Mouse (Mus musculus): ENCODE data around the gene Bcl11b. TPM values are rescaled to one million over a fixed set of nuclear protein-coding genes. Genes with fewer than 3 reads are reported as not detected.

Bcl11b gene
- total and polyA plus RNA-seq, 3 experiments: not detected

GRCm38 (mm10) chr12:107889841-107890240 lies 113.6 kb downstream of the Bcl11b start:
- in situ Hi-C loops (cut with MboI; ENCODE audit: low pct_ligation_motif_present, low pct_unique_long_range_greater_than_20kb, low sequenced_read_pairs): no loop called here

GRCm38 (mm10) chr12:107888646-107889045 lies 114.8 kb downstream of the Bcl11b start:
- no peak for DNase-seq (ENCODE audit: extremely low read depth)
- Histone ChIP-seq H3K27me3 (replicated peaks) (no peaks in the 10 kb centered on the region), H3K79me2 (replicated peaks; ENCODE audit: control insufficient read depth, extremely low read depth, insufficient read depth, poor library complexity, severe bottlenecking) (no peaks in the 10 kb centered on the region), H3K9me3 (replicated peaks; ENCODE audit: low read length) (peaks cover 89% of the 10 kb centered on the region), H3K4me1 (ENCODE audit: control insufficient read depth in 1 of 2, insufficient read depth in 2 of 2) (no peaks in the 10 kb centered on the region), H3K9ac (ENCODE audit: insufficient read depth, low read depth) (no peak overlapping the region), H3K36me3 (replicated peaks in 1 of 2; ENCODE audit: control insufficient read depth in 1 of 2, insufficient read depth in 1 of 2, low read length in 1 of 2) (no peaks in the 10 kb centered on the region), H3K4me2 (ENCODE audit: insufficient read depth, low read depth, poor library complexity, severe bottlenecking) (no peak overlapping the region), H3K4me3 (replicated peaks in 1 of 3; ENCODE audit: low read depth in 2 of 3, low read length in 2 of 3, poor library complexity in 1 of 3) (no peak overlapping the region), H3K27ac (ENCODE audit: insufficient read depth, low read depth) (no peak overlapping the region)
- TF ChIP-seq JUN (IDR thresholded peaks at IDR 0.05; ENCODE audit: insufficient read depth, low read depth, low read length): no peak
- dilution Hi-C loops (cut with MboI; ENCODE audit: extremely low pct_ligation_motif_present, extremely low pct_unique_long_range_greater_than_20kb, low sequenced_read_pairs) (no loop called here), in situ Hi-C loops (cut with MboI; ENCODE audit: low pct_ligation_motif_present, low pct_unique_long_range_greater_than_20kb, low sequenced_read_pairs) (no loop called here)

More at GRCm38 (mm10) chr12:107889841-107890240, 113.6 kb downstream of the Bcl11b start:
- Histone ChIP-seq H3K9ac (ENCODE audit: insufficient read depth, low read depth) (no peak overlapping the region), H3K27ac (ENCODE audit: insufficient read depth, low read depth) (no peak overlapping the region), H3K36me3 (replicated peaks in 1 of 2; ENCODE audit: control insufficient read depth in 1 of 2, insufficient read depth in 1 of 2, low read length in 1 of 2) (no peaks in the 10 kb centered on the region), H3K9me3 (replicated peaks; ENCODE audit: low read length) (peaks cover 89% of the 10 kb centered on the region), H3K4me1 (ENCODE audit: control insufficient read depth in 1 of 2, insufficient read depth in 2 of 2) (no peaks in the 10 kb centered on the region), H3K27me3 (replicated peaks) (no peaks in the 10 kb centered on the region), H3K79me2 (replicated peaks; ENCODE audit: control insufficient read depth, extremely low read depth, insufficient read depth, poor library complexity, severe bottlenecking) (no peaks in the 10 kb centered on the region), H3K4me2 (ENCODE audit: insufficient read depth, low read depth, poor library complexity, severe bottlenecking) (no peak overlapping the region), H3K4me3 (replicated peaks in 1 of 3; ENCODE audit: low read depth in 2 of 3, low read length in 2 of 3, poor library complexity in 1 of 3) (no peak overlapping the region)
- TF ChIP-seq ZC3H11A (IDR thresholded peaks at IDR 0.05; ENCODE audit: low read depth, low read length) (no peak), PAX5 (IDR thresholded peaks at IDR 0.05; ENCODE audit: low read length) (no peak), JUND (conservative IDR thresholded peaks at IDR 0.05; ENCODE audit: low read depth, low read length) (no peak), EP300 (IDR thresholded peaks at IDR 0.05; ENCODE audit: low read length) (no peak), ELF1 (IDR thresholded peaks at IDR 0.05; ENCODE audit: low read depth, low read length) (no peak), BHLHE40 (IDR thresholded peaks at IDR 0.05; ENCODE audit: low read depth, low read length) (no peak)
- dilution Hi-C loops (cut with MboI; ENCODE audit: extremely low pct_ligation_motif_present, extremely low pct_unique_long_range_greater_than_20kb, low sequenced_read_pairs): no loop called here
- DNase-seq (ENCODE audit: extremely low read depth): no peak

- no peaks in the 10 kb centered on the region for H3K4me1 ChIP-seq (ENCODE audit: control insufficient read depth in 1 of 2, insufficient read depth in 2 of 2)
- no peaks in the 10 kb centered on the region for H3K79me2 ChIP-seq (replicated peaks; ENCODE audit: control insufficient read depth, extremely low read depth, insufficient read depth, poor library complexity, severe bottlenecking)
- H3K27me3 ChIP-seq (replicated peaks): no peaks in the 10 kb centered on the region
- no peak overlapping the region for H3K4me2 ChIP-seq (ENCODE audit: insufficient read depth, low read depth, poor library complexity, severe bottlenecking)
- H3K27ac ChIP-seq (ENCODE audit: insufficient read depth, low read depth): no peak overlapping the region
- peaks cover 83% of the 10 kb centered on the region for H3K9me3 ChIP-seq (replicated peaks; ENCODE audit: low read length)
- TF ChIP-seq ZMIZ1 (IDR thresholded peaks at IDR 0.05; ENCODE audit: low read depth, low read length): no peak
- TF ChIP-seq NRF1 (IDR thresholded peaks at IDR 0.05; ENCODE audit: low read depth, low read length): no peak
- TF ChIP-seq KAT2A (IDR thresholded peaks at IDR 0.05; ENCODE audit: insufficient replicate concordance, low read length): no peak
- TF ChIP-seq NELFE (IDR thresholded peaks at IDR 0.05; ENCODE audit: low read depth, low read length): no peak
- no peak for TF ChIP-seq TCF12 (IDR thresholded peaks at IDR 0.05; ENCODE audit: low read depth, low read length)
- no peak for TF ChIP-seq MEF2A (IDR thresholded peaks at IDR 0.05; ENCODE audit: borderline replicate concordance, low read depth, low read length)
- no peak for TF ChIP-seq RAD21 (IDR thresholded peaks at IDR 0.05; ENCODE audit: low read depth, low read length)
- no peak for TF ChIP-seq MAFK (IDR thresholded peaks at IDR 0.05; ENCODE audit: insufficient replicate concordance, low read length)
- no peak for TF ChIP-seq MAX (IDR thresholded peaks at IDR 0.05; ENCODE audit: low read length)
- no peak for TF ChIP-seq TBP (conservative IDR thresholded peaks at IDR 0.05; ENCODE audit: low read depth, low read length)
- TF ChIP-seq JUN (IDR thresholded peaks at IDR 0.05; ENCODE audit: insufficient read depth, low read depth, low read length): no peak
- no peak for TF ChIP-seq ZNF384 (IDR thresholded peaks at IDR 0.05; ENCODE audit: low read depth, low read length)
- TF ChIP-seq POLR2AphosphoS2 (IDR thresholded peaks at IDR 0.05; ENCODE audit: low read depth, low read length): no peak
- no peak for TF ChIP-seq CTCF (conservative IDR thresholded peaks at IDR 0.05 in 1 of 2, IDR thresholded peaks at IDR 0.05 in 1 of 2; ENCODE audit: low read depth in 2 of 2, low read length in 2 of 2)
- TF ChIP-seq EP300 (IDR thresholded peaks at IDR 0.05; ENCODE audit: low read length): no peak
- no peak for DNase-seq (ENCODE audit: extremely low read depth)
- in situ Hi-C loops (cut with MboI; ENCODE audit: low pct_ligation_motif_present, low pct_unique_long_range_greater_than_20kb, low sequenced_read_pairs): no loop called here
- H3K4me3 ChIP-seq (replicated peaks in 1 of 3; ENCODE audit: low read depth in 2 of 3, low read length in 2 of 3, poor library complexity in 1 of 3): no peak overlapping the region
- no peaks in the 10 kb centered on the region for H3K36me3 ChIP-seq (replicated peaks in 1 of 2; ENCODE audit: control insufficient read depth in 1 of 2, insufficient read depth in 1 of 2, low read length in 1 of 2)
- no peak overlapping the region for H3K9ac ChIP-seq (ENCODE audit: insufficient read depth, low read depth)
- dilution Hi-C loops (cut with MboI; ENCODE audit: extremely low pct_ligation_motif_present, extremely low pct_unique_long_range_greater_than_20kb, low sequenced_read_pairs): no loop called here
Measured at GRCm38 (mm10) chr12:107888049-107888448, 115.4 kb downstream of the Bcl11b start.
